Mouse (Mus musculus) forebrain, postnatal 0 days (tissue): Measurements from ENCODE around the gene Smc1b. TPM values are rescaled to one million over a fixed set of nuclear protein-coding genes. Genes with fewer than 3 reads are reported as not detected.

ENCODE experiments used
- ATAC-seq: fragments of 200-750 bp; cut with Nextera tagmentation; 2 replicates; pipeline ENCODE4 v1.8.0; 2017; ENCODE audit warnings: mild to moderate bottlenecking, moderate library complexity
- DNase-seq: peaks from one replicate; pipeline ENCODE4 v3.0.0-alpha.2; 2015
- H3K27ac ChIP-seq: fragments of 300-500 bp; sonication (generic); 2 replicates; pipeline ENCODE4 v1.5.1; 2014; ENCODE audit warnings: low read depth, mild to moderate bottlenecking, antibody characterized with exemption, low read length, moderate library complexity, mixed read lengths
- H3K27me3 ChIP-seq: fragments of 300-500 bp; sonication (generic); 2 replicates; pipeline ENCODE4 v1.6.1; 2014; ENCODE audit warnings: mild to moderate bottlenecking, low read length, mixed read lengths; ENCODE audit not compliant: insufficient read depth
- H3K36me3 ChIP-seq: fragments of 300-500 bp; sonication (generic); 2 replicates; pipeline ENCODE4 v1.6.1; 2014; ENCODE audit warnings: mild to moderate bottlenecking, moderate library complexity; ENCODE audit not compliant: insufficient read depth
- H3K4me1 ChIP-seq: fragments of 300-500 bp; sonication (generic); 2 replicates; pipeline ENCODE4 v1.6.1; 2014; ENCODE audit warnings: antibody characterized with exemption; ENCODE audit not compliant: insufficient read depth
- H3K4me2 ChIP-seq: fragments of 300-500 bp; sonication (generic); 2 replicates; pipeline ENCODE4 v1.6.1; 2014; ENCODE audit warnings: low read depth, mild to moderate bottlenecking, moderate library complexity
- H3K4me3 ChIP-seq: fragments of 300-500 bp; sonication (generic); 2 replicates; pipeline ENCODE4 v1.5.1; 2014; ENCODE audit warnings: low read depth, low read length, mixed read lengths
- H3K9ac ChIP-seq: fragments of 300-500 bp; sonication (generic); 2 replicates; pipeline ENCODE4 v1.6.1; 2014; ENCODE audit warnings: mild to moderate bottlenecking
- H3K9me3 ChIP-seq: fragments of 300-500 bp; sonication (generic); 2 replicates; pipeline ENCODE4 v1.6.1; 2016; ENCODE audit warnings: low read length
- CTCF ChIP-seq: sonication (generic); IDR thresholded peaks from 2 replicates; pipeline ENCODE4 v1.5.1; 2016; ENCODE audit warnings: antibody characterized with exemption, control low read depth, low read depth
- WGBS: fragments of 180-500 bp; shearing (Covaris S2); extraction: QIAGEN DNeasy Blood & Tissue Kit; methylation state at CpG from one replicate; pipeline ENCODE4 v1.1.7; 2014; 5-methylcytosine and 5-hydroxymethylcytosine counted together
- polyA plus RNA-seq: library from polyadenylated mRNA; unstranded; fragments of >200 nt; fragmentation: Nextera tagmentation; extraction: Ambion mirVana; gene quantifications from 2 replicates; pipeline ENCODE4 v1.2.1, GENCODE M21; 2015
- total RNA-seq: library from RNA; depleted of rRNA; stranded (reverse); fragments of >200 nt; gene quantifications from 2 replicates; pipeline ENCODE4 v1.2.3, GENCODE M21; 2014

Smc1b gene
- total and polyA plus RNA-seq, 2 experiments from 2014 or later, result 0.19 to 0.43 TPM

DNA sequence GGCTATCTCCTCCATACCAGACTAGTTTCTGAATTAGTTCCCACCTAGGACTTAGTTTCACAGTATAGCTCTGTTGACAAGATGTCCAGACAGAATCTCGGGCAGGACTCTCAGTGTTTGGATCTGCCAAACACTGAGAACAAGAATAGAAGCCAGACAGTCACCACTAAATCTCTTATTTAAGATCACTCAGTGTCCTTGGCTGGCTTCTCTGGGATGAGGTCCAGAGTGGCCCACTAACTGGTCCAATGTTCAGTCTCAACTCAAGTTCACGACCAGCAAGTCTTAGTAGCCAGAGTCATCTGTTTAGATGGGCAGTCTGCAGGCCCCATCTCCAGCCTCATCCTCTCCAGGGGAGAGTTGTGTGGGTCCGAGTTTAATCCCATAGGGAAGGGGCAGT lies 20.8 kb upstream of the Smc1b start:
- Histone ChIP-seq H3K4me2 (no peak overlapping the region), H3K4me1 (no peaks in the 10 kb centered on the region), H3K9me3 (no peaks in the 10 kb centered on the region), H3K27ac (no peak overlapping the region), H3K36me3 (no peaks in the 10 kb centered on the region), H3K27me3 (no peaks in the 10 kb centered on the region), H3K9ac (no peak overlapping the region), H3K4me3 (no peak overlapping the region)
- TF ChIP-seq CTCF, result no peak
- 70% methylated on average over 3 of the region's 3 CpGs for WGBS
- no peak for ATAC-seq
- no peak for DNase-seq

DNA sequence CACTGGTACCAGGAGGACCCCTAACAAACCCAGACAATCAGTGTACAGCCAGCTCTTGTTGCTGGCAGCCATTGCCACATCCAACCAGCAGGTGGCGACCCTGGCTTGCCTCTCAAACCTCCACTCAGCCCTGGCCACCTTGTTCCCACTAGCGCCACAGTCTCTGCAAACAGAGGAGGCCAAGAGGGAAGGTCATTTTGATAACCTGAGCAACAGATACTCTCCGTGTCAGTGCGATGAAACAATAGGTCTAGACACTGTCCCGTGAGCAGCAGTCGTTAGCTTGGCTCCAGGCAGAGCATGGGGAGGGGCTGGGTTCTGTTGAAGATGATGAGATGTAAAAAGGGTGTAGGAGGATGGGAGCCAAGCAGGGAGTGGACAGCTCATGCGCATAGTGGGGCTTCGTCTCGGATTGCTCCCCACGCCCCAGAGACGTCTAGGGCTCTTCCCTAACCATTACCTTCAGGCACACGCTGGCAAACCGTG lies 19.7 kb upstream of the Smc1b start:
- TF ChIP-seq CTCF, result peak; percentile 99
- Histone ChIP-seq H3K4me1 (no peaks in the 10 kb centered on the region), H3K4me2 (peak overlapping the region; percentile 36), H3K27me3 (no peaks in the 10 kb centered on the region), H3K4me3 (no peak overlapping the region), H3K9ac (no peak overlapping the region), H3K36me3 (no peaks in the 10 kb centered on the region), H3K9me3 (no peaks in the 10 kb centered on the region), H3K27ac (no peak overlapping the region)
- ATAC-seq (peak; percentile 88), DNase-seq (peak; percentile 87)
- WGBS, result 26% methylated on average over 13 of the region's 13 CpGs

- Histone ChIP-seq H3K36me3 (no peaks in the 10 kb centered on the region), H3K4me1 (no peaks in the 10 kb centered on the region), H3K4me3 (no peak overlapping the region), H3K9ac (no peak overlapping the region), H3K4me2 (no peak overlapping the region), H3K27ac (no peak overlapping the region), H3K9me3 (no peaks in the 10 kb centered on the region), H3K27me3 (no peaks in the 10 kb centered on the region)
- WGBS, result 91% methylated on average over 5 of the region's 5 CpGs
- DNase-seq, result no peak
- no peak for ATAC-seq
- TF ChIP-seq CTCF, result no peak
Measured at GRCm38 (mm10) chr15:85144249-85144648, 12.5 kb upstream of the Smc1b start.

- WGBS, result 92% methylated on average over 1 of the region's 1 CpGs
- H3K36me3 ChIP-seq, result no peaks in the 10 kb centered on the region
- TF ChIP-seq CTCF, result 0 out of 2 replicates have a peak, but pooled peaks have one; percentile 16
Measured at GRCm38 (mm10) chr15:85143747-85144146, 12.0 kb upstream of the Smc1b start.

DNA sequence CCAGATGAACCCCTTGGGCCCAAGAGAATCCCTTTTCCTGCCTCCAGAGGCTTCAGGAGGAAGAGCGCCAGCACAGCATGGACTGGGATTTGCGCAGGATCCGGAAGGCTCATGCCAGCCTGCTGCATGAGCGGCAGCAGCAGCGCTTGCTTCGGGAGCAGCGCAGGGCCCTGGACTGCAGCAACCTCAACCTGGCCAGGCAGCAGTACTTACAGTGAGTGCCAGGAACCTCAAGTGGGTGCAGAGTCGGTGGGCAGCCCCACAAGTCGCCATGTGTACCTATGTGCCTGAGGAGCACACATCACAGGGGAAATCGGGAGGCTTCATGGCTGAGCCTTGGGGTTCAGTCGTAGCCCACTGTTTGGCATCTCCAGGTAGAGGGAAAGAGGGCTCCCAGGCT lies 11.4 kb upstream of the Smc1b start:
- no peak for TF ChIP-seq CTCF
- 86% methylated on average over 11 of the region's 11 CpGs for WGBS
- DNase-seq, result no peak
- no peak overlapping the region for H3K4me3 ChIP-seq
- no peaks in the 10 kb centered on the region for H3K36me3 ChIP-seq
- no peak overlapping the region for H3K4me2 ChIP-seq
- no peak for ATAC-seq
- no peak overlapping the region for H3K9ac ChIP-seq
- H3K4me1 ChIP-seq, result no peaks in the 10 kb centered on the region
- no peak overlapping the region for H3K27ac ChIP-seq
- no peaks in the 10 kb centered on the region for H3K27me3 ChIP-seq
- no peaks in the 10 kb centered on the region for H3K9me3 ChIP-seq

More at GRCm38 (mm10) chr15:85143747-85144146, 12.0 kb upstream of the Smc1b start:
- no peaks in the 10 kb centered on the region for H3K27me3 ChIP-seq
- DNase-seq (no peak), ATAC-seq (no peak)
- H3K27ac ChIP-seq, result no peak overlapping the region
- no peak overlapping the region for H3K9ac ChIP-seq
- no peaks in the 10 kb centered on the region for H3K9me3 ChIP-seq
- H3K4me1 ChIP-seq, result no peaks in the 10 kb centered on the region
- H3K4me2 ChIP-seq, result no peak overlapping the region
- H3K4me3 ChIP-seq, result no peak overlapping the region

DNA sequence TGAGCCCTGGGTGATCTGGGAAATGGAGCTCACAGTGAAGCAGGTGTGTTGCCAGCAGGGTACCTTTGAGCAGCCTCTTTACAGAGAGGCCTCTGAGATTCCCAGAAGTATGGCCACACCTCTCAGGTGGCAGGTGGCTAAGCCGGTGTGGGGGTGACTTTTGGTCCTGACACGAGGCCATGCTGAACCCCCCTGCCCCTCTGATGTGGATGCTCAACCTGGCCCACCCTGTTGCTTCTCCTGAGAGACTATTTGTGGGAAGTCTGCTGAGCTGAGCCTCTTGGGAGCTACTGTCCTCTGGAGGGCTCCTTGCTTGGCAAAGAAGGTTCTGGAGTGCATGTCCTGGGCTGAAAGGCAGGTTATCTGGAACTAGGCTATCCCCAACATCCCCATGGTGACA lies 10.7 kb upstream of the Smc1b start:
- Histone ChIP-seq H3K4me2 (no peak overlapping the region), H3K4me1 (no peaks in the 10 kb centered on the region), H3K36me3 (no peaks in the 10 kb centered on the region), H3K4me3 (no peak overlapping the region), H3K9me3 (no peaks in the 10 kb centered on the region), H3K27ac (no peak overlapping the region), H3K27me3 (no peaks in the 10 kb centered on the region), H3K9ac (no peak overlapping the region)
- no peak for TF ChIP-seq CTCF
- no peak for DNase-seq
- no peak for ATAC-seq
- 71% methylated on average over 2 of the region's 2 CpGs for whole genome bisulfite sequencing

DNA sequence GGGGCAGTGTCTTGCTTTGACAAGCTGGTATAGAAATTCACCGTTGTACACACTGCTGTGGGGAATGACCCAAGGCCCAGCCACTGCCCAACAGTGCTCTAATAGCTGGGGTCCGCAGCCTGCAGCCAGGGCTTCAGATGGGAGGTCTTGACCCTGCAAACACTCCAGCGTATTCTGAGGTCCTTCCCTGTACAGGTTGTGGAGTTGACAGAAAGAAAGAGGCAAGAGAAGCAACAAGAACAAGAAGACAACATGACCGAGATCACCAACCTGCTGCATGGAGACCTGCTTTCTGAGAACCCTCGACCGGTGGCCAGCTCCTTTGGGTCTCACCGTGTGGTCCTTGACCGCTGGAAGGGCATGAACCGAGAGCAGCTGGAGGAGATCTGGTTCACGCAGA lies 9.5 kb upstream of the Smc1b start:
- ATAC-seq (no peak), DNase-seq (no peak)
- Histone ChIP-seq H3K9me3 (no peaks in the 10 kb centered on the region), H3K27ac (no peak overlapping the region), H3K4me2 (no peak overlapping the region), H3K27me3 (no peaks in the 10 kb centered on the region), H3K4me1 (no peaks in the 10 kb centered on the region), H3K36me3 (no peaks in the 10 kb centered on the region), H3K4me3 (no peak overlapping the region), H3K9ac (no peak overlapping the region)
- 94% methylated on average over 10 of the region's 10 CpGs for WGBS
- TF ChIP-seq CTCF, result no peak
